Mouse (Mus musculus) heart, embryonic 15.5 days (tissue): ENCODE results near the gene Tor4a. TPM values are rescaled to one million over a fixed set of nuclear protein-coding genes. Genes with fewer than 3 reads are reported as not detected.

Experiments
- ATAC-seq: fragments of 200-750 bp; cut with Nextera tagmentation; replicated peaks from 2 replicates; pipeline ENCODE4 v1.8.0; 2017; ENCODE audit warnings: low read depth, moderate TSS enrichment; ENCODE audit not compliant: insufficient number of reproducible peaks, insufficient read depth, low FRiP score
- H3K27ac ChIP-seq: fragments of 300-500 bp; sonication (generic); 2 replicates; pipeline ENCODE4 v1.5.1; 2015; ENCODE audit warnings: mild to moderate bottlenecking, inconsistent platforms
- H3K27me3 ChIP-seq: fragments of 300-500 bp; sonication (generic); 2 replicates; pipeline ENCODE4 v1.6.1; 2015; ENCODE audit warnings: inconsistent platforms
- H3K36me3 ChIP-seq: fragments of 300-500 bp; sonication (generic); 2 replicates; pipeline ENCODE4 v1.6.1; 2015; ENCODE audit warnings: mild to moderate bottlenecking, inconsistent platforms
- H3K4me1 ChIP-seq: fragments of 300-500 bp; sonication (generic); replicated peaks from 2 replicates; pipeline ENCODE4 v1.6.1; 2015; ENCODE audit warnings: inconsistent platforms
- H3K4me2 ChIP-seq: fragments of 300-500 bp; sonication (generic); 2 replicates; pipeline ENCODE4 v1.6.1; 2015; ENCODE audit warnings: inconsistent platforms, mild to moderate bottlenecking, moderate library complexity
- H3K4me3 ChIP-seq: fragments of 300-500 bp; sonication (generic); 2 replicates; pipeline ENCODE4 v1.5.1; 2015; ENCODE audit warnings: mild to moderate bottlenecking, inconsistent platforms
- H3K9ac ChIP-seq: fragments of 300-500 bp; sonication (generic); 2 replicates; pipeline ENCODE4 v1.6.1; 2015; ENCODE audit warnings: mild to moderate bottlenecking, inconsistent platforms
- H3K9me3 ChIP-seq: fragments of 300-500 bp; sonication (generic); replicated peaks from 2 replicates; pipeline ENCODE4 v1.6.1; 2016; ENCODE audit warnings: inconsistent platforms
- WGBS: fragments of 180-500 bp; shearing (Covaris S2); methylation state at CpG from one replicate; pipeline ENCODE4 v1.1.7; 2015; ENCODE audit warnings: mixed read lengths; 5-methylcytosine and 5-hydroxymethylcytosine counted together
- polyA plus RNA-seq: library from polyadenylated mRNA; unstranded; fragments of >200 nt; fragmentation: Nextera tagmentation; extraction: Ambion mirVana; gene quantifications from 2 replicates; pipeline ENCODE4 v1.2.1, GENCODE M21; 2015

The Tor4a gene
- polyA plus RNA-seq, 1 experiment from 2014 or later = 5.8 TPM

DNA sequence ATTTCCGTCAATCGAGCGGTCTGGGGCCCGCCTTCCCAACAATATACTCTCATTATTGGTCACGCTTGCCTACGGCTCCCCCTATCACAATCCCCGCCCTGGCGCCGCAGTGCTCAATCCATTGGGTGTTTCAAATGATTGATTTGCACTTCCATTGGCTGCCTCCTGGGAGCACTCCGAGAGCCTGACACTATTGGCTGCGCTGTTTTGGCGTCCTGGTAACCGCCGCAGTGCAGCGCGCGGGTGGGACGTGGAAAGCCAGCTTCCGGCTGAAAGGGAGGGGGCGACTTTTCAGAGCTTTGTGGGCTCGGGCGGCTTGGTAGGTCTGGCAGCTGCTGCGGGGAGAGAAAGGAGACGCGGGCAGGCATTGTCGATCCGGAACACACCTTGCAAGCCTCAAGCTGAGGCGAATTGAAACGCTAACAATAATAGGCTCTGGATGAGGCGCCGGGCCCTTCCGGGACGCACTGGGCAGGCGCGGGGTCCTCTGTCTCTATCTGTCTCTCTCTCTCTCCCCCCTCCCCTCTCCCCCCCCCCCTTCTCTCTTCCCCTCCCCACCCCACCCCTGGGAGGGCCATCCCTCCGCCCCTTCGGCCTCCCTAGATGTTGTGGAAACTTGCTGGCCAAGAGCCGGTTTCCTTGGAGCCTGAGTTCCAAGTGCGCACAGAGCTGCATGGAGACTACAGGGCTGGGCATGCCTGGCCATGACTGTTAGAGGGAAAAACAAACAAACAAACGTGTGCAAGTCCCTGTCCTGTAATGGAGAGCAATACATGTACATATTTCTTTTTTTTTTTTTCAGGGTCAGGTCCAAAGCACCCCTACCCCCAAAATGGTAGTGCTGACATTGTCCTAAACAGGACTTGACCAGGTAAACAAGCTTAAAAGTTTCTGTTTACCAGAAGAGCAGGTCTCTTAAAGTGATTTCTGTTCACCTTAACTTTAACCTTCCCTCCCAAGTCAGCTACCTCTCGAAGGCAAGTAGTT, 28.4 kb upstream of the Tor4a start:
- H3K9me3 ChIP-seq = no peaks in the 10 kb centered on the region
- H3K9ac ChIP-seq = peak overlapping the region; percentile 61
- H3K27me3 ChIP-seq = peaks cover 8% of the 10 kb centered on the region; the same call in 1 of the 2 replicates
- H3K4me1 ChIP-seq = peaks cover 25% of the 10 kb centered on the region
- H3K27ac ChIP-seq = peak overlapping the region; percentile 98
- WGBS = 2% methylated on average over 41 of the region's 41 CpGs
- peak overlapping the region; percentile 55 for H3K4me3 ChIP-seq
- H3K36me3 ChIP-seq = peaks cover 11% of the 10 kb centered on the region; the same call in 1 of the 2 replicates
- H3K4me2 ChIP-seq = peak overlapping the region; percentile 61
- ATAC-seq = peak; percentile 94

DNA sequence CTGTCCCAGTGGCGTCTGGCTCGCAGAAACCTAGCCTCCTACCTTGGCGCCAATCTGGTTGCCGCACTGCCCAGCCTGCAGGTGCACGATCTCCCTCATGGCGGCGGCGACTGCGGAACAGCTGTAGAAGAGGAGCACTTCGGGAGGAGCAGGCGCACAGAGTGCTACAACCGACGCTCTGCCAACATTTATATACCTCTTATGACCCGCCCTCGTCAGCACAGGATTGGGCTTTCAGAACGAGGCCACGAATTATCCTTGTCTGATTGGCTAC, 27.7 kb upstream of the Tor4a start, which contains the start of gene Tubb4b:
Gene Tubb4b (minus strand): TSS at position 211 of the 274 bp plus-strand sequence.
- H3K9me3 ChIP-seq = no peaks in the 10 kb centered on the region
- WGBS = 0% methylated on average over 17 of the region's 17 CpGs
- no peak for ATAC-seq
- H3K4me3 ChIP-seq = peak within 1 kb of the TSS; percentile 73
- peaks cover 25% of the 10 kb centered on the region for H3K4me1 ChIP-seq
- H3K36me3 ChIP-seq = peaks cover 11% of the 10 kb centered on the region; the same call in 1 of the 2 replicates
- peak within 1 kb of the TSS; percentile 85 for H3K4me2 ChIP-seq
- H3K27me3 ChIP-seq = 0 out of 2 replicates have a peak, but pooled peaks cover 2% of the 10 kb centered on the region
- peak within 1 kb of the TSS; percentile 76 for H3K9ac ChIP-seq
- H3K27ac ChIP-seq = peak within 1 kb of the TSS; percentile 98

DNA sequence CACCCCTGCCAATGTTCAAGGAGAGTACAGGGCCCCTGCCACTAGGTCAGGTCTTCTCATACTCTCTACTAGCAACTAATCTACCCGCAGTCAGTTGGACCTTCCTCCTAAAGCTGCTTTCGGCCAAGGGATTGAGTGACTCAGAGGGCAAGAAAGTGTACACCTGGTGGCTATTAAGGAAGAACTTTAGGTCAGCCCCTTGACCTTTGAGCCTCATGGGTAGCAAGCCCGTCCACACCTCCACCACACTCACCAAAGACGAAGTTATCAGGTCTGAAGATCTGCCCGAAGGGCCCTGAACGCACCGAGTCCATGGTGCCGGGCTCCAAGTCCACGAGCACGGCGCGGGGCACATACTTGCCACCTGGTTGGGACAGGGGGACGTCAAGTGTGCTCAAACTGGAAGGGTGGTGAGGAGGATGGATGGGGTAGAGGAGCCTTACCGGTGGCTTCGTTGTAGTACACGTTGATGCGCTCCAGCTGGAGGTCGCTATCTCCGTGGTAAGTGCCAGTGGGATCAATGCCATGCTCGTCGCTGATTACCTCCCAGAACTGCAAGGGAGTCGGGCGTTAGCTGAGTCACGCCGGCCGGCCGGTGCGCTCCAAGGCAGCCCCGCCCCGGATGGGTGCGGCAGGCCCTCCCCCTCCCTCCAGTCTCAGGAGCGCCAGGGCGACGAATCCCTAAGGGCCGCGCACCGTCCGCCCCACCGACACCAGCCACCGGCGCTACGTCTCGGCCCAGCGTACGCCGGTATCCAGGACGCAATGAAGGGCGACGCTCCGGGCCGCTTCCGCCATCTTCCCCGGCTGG, 27.2 kb upstream of the Tor4a start:
- peak overlapping the region; percentile 76 for H3K9ac ChIP-seq
- H3K27ac ChIP-seq = peak overlapping the region; percentile 92
- H3K4me1 ChIP-seq = peaks cover 23% of the 10 kb centered on the region
- peaks cover 11% of the 10 kb centered on the region; the same call in 1 of the 2 replicates for H3K36me3 ChIP-seq
- 2% methylated on average over 44 of the region's 53 CpGs for WGBS
- peak overlapping the region; percentile 85 for H3K4me2 ChIP-seq
- no peaks in the 10 kb centered on the region for H3K27me3 ChIP-seq
- peak; percentile 36 for ATAC-seq
- no peaks in the 10 kb centered on the region for H3K9me3 ChIP-seq
- peak overlapping the region; percentile 73 for H3K4me3 ChIP-seq

DNA sequence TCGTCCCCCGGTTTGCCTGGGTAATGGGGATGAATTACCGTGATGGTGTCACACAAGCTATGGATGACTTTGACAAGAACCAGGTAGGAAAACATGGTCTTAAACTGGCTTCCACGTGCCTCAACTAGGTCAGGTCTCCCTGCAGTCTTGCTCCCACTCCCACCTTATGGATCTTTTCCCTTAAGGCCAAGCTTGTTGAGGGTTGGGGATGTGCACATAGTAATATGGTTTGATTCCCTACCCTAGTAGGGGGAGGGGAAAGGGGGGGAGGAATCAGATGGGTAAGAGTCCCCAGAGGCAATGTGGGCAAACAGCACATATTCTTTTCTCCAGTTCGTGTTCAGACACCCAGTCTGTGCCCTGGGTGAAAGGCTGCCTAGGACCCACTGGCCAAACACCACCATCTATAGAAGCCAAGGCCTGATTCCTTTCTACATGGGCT, 24.7 kb upstream of the Tor4a start:
- Histone ChIP-seq H3K27ac (no peak overlapping the region), H3K9me3 (no peaks in the 10 kb centered on the region), H3K36me3 (peaks cover 11% of the 10 kb centered on the region; the same call in 1 of the 2 replicates), H3K4me2 (no peak overlapping the region), H3K4me3 (no peak overlapping the region), H3K4me1 (peaks cover 15% of the 10 kb centered on the region), H3K27me3 (no peaks in the 10 kb centered on the region), H3K9ac (no peak overlapping the region)
- 70% methylated on average over 5 of the region's 5 CpGs for WGBS
- no peak for ATAC-seq

DNA sequence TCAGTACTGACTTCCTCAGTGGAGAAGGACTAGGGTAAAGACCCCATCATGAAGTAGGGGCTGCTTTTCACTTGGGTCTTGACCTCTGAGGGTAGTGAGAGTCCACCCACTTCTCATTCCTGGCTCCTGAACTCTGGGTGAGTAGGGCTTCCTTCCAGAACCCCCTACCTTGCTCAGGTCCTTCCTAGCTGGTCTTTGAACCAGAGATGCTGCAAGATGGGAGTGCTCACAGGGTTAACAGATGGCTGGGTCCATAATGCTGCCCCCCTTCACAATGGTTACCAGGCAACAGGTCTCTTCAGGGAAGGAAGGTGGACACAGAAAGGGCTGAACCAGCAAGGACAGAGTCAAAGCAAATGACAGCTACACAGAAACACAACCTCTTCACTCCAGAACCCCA, 21.8 kb upstream of the Tor4a start, which contains the start of gene Fam166a:
Gene Fam166a (plus strand): TSS at position 301 of the 400 bp plus-strand sequence.
- H3K27me3 ChIP-seq = 0 out of 2 replicates have a peak, but pooled peaks cover 4% of the 10 kb centered on the region
- ATAC-seq = no peak
- H3K27ac ChIP-seq = no peak within 1 kb of the TSS
- H3K4me3 ChIP-seq = no peak within 1 kb of the TSS
- no peak within 1 kb of the TSS for H3K9ac ChIP-seq
- no peaks in the 10 kb centered on the region for H3K9me3 ChIP-seq
- H3K4me2 ChIP-seq = no peak within 1 kb of the TSS
- peaks cover 3% of the 10 kb centered on the region for H3K4me1 ChIP-seq
- H3K36me3 ChIP-seq = peaks cover 11% of the 10 kb centered on the region; the same call in 1 of the 2 replicates

DNA sequence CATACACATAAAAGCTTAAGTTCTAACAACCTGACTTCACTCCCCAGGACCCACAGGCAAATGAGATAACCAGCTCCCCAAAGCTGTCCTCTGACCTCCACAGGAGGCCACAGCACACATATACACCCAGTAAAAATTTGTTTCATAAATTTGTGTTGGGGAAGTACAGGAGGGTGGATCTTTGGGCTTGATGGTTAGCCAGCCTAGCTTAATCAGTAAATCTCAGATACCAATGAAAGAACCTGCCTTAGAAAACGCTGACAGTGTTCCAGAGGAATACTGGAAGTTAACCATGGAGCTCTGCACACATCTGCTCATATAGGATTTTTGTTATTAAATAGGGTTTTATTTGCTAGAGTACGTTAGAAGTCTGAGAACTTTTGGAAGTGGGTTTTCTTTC, 21.0 kb upstream of the Tor4a start:
- H3K9ac ChIP-seq = no peak overlapping the region
- no peaks in the 10 kb centered on the region for H3K4me1 ChIP-seq
- no peaks in the 10 kb centered on the region for H3K9me3 ChIP-seq
- no peak overlapping the region for H3K4me3 ChIP-seq
- 51% methylated on average over 2 of the region's 2 CpGs for WGBS
- H3K27me3 ChIP-seq = 0 out of 2 replicates have a peak, but pooled peaks cover 11% of the 10 kb centered on the region
- no peak overlapping the region for H3K27ac ChIP-seq
- H3K36me3 ChIP-seq = peaks cover 11% of the 10 kb centered on the region; the same call in 1 of the 2 replicates
- H3K4me2 ChIP-seq = no peak overlapping the region
- ATAC-seq = no peak

DNA sequence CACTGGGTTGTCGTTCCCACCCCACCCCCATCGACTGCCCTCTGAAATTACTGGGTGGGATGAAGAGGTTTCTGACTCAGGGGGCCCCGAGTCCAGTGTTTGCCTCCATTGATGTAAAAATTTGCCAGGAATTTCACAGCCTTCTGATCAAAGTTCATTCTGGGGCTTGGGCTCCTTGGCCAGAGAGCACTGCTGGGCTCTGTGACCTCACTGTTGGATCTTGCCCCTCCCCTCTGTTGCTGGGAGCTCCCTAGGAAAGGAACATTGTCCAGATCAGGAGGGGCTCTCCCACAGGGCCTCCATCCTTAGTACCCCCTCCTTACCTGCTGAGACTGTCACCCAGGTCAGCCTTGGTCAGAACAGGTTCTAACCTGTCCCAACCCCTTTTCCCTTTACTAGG, 17.8 kb upstream of the Tor4a start, which contains the start of gene Stpg3:
Gene Stpg3 (minus strand): TSS at position 194 of the 400 bp plus-strand sequence.
- ATAC-seq = no peak
- Histone ChIP-seq H3K27ac (no peak within 1 kb of the TSS), H3K4me3 (no peak within 1 kb of the TSS), H3K9me3 (no peaks in the 10 kb centered on the region), H3K27me3 (0 out of 2 replicates have a peak, but pooled peaks cover 11% of the 10 kb centered on the region), H3K9ac (no peak within 1 kb of the TSS), H3K36me3 (no peaks in the 10 kb centered on the region), H3K4me1 (peaks cover 16% of the 10 kb centered on the region), H3K4me2 (no peak within 1 kb of the TSS)
- WGBS = 63% methylated on average over 3 of the region's 3 CpGs

DNA sequence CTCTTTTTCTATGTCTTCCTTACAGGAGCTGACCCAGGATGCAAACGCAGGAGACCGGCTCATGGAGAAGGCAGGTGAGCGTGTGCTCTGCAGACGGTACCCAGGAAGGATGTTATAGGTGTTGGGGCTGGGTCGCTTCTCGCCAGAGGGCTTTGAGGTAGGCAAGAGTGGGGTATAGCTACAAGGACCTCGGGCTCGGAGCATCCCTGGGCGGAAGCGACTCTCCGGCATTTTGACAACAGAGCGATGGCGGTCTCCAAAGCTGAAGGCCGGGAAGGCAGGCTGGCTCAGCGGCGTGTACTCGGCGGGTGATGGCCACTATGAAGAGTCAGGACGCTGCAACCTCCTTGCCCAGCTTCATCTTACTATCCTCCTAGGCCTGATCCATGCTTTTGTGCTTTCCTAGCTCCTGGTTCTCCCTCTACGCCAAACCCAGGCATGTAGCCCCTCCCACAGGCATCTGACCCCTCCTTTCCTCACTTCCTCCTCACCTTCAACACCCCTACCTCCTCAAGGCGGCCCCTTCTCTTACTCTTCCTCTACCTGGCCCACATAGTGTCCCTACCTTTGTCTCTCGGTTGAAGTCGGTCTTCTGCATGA, 16.7 kb upstream of the Tor4a start:
- Histone ChIP-seq H3K9me3 (no peaks in the 10 kb centered on the region), H3K4me1 (peaks cover 20% of the 10 kb centered on the region), H3K4me2 (no peak overlapping the region), H3K4me3 (no peak overlapping the region), H3K27me3 (0 out of 2 replicates have a peak, but pooled peaks cover 11% of the 10 kb centered on the region), H3K9ac (no peak overlapping the region), H3K36me3 (peaks cover 6% of the 10 kb centered on the region; the same call in 1 of the 2 replicates), H3K27ac (no peak overlapping the region)
- no peak for ATAC-seq
- WGBS = 55% methylated on average over 23 of the region's 23 CpGs

DNA sequence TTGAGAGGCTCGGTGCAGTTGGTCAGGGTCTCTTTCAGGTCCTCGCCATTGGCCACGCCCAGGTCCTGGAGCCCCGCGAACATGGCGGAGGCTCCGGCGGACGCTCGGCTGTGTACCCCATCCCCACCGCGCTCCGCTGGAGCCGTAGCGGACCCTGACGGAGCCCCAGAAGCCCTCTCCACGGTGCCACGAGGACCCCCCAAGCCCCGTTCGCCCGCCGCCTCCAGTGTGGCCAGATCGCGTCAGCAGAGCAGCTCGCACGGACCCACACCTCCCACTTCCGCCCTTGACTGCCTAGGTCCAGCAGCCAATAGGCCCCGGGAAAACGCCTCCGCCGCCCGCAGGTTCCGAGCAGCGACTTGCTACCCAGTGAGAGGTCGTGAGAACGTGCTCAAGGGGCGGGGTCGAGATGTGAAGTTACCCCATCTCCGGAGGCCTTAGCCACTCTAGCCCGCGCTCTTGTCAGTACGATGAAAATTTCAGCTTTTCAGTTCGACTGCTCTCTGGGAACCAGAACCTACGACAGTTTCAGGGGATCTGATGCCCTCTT, 14.5 kb upstream of the Tor4a start, which contains the start of gene Nelfb:
Gene Nelfb (minus strand): TSS at position 369 of the 550 bp plus-strand sequence.
- peak within 1 kb of the TSS; percentile 88 for H3K27ac ChIP-seq
- peaks cover 22% of the 10 kb centered on the region for H3K36me3 ChIP-seq
- H3K27me3 ChIP-seq = 0 out of 2 replicates have a peak, but pooled peaks cover 11% of the 10 kb centered on the region
- H3K4me3 ChIP-seq = peak within 1 kb of the TSS; percentile 63
- H3K9me3 ChIP-seq = no peaks in the 10 kb centered on the region
- peak; percentile 92 for ATAC-seq
- peaks cover 20% of the 10 kb centered on the region for H3K4me1 ChIP-seq
- peak within 1 kb of the TSS; percentile 80 for H3K9ac ChIP-seq
- H3K4me2 ChIP-seq = peak within 1 kb of the TSS; percentile 75
- WGBS = under 1% methylated on average over 44 of the region's 44 CpGs

DNA sequence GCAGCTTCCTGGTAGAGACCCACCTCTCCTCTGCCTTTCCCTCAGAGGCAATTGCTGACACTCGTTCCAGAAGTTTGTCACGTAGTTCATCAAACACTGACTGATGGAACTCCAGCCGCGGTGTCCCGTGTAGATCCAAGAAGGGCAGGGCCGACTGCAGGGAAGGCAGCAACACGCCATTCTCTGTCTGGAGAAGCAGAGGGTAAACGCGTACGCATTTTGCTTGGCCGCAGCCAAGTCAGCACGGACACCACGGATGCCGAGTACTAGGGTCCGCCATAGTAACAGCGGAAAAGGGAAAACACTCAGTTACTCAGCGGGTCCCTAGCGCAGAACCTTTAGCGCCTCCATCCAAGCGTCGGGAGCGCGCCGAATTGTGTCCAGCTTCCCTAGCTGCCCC, 14.0 kb upstream of the Tor4a start:
- H3K4me1 ChIP-seq = peaks cover 20% of the 10 kb centered on the region
- 0 out of 2 replicates have a peak, but pooled peaks cover 11% of the 10 kb centered on the region for H3K27me3 ChIP-seq
- H3K9me3 ChIP-seq = no peaks in the 10 kb centered on the region
- 1% methylated on average over 24 of the region's 24 CpGs for WGBS
- peak overlapping the region; percentile 88 for H3K27ac ChIP-seq
- 0 out of 2 replicates have a peak, but pooled peaks have one; percentile 5 for ATAC-seq
- peak overlapping the region; percentile 75 for H3K4me2 ChIP-seq
- H3K36me3 ChIP-seq = peaks cover 27% of the 10 kb centered on the region
- H3K9ac ChIP-seq = peak overlapping the region; percentile 80
- peak overlapping the region; percentile 63 for H3K4me3 ChIP-seq
